8 mouse cellular contexts compared by ENCODE assay signal in the genomic region with DNA sequence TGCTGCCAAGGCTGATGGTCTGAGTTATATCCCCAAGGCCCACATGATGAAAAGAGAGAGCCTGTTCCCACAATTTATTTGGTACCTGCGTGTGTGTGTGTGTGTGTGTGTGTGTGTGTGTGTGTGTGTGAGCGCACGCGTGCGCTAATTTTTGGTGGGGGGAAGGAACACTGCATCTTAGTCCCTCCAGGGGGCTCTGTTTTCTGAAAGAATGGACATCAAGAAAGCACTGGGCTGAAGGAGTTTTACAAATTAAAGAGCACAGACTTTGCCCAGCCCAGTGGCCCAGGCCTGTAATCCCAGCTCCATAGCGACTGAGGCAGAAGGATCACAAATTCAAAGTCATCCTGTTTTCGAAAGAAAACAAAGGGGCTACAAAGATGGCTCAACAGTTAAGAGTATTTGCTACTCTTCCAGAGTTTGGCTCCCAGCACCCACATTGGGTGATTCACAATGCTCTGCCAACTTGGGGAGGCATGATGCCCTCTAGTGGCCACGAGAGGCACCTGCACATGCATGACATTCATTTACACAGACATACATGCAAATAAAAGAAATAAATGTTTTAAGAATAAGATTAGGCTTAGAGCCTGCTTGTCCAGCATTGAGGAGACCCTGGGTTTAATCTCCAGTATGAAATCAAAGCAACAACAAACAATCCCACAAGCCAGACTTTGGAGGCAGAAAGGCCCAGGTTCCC. TPM values are rescaled to one million over a fixed set of nuclear protein-coding genes. Genes with fewer than 3 reads are reported as not detected.
A peak's percentile ranks its signal among the peaks of the same experiment; 100 is the strongest.
DNase-seq lines count a peak whose midpoint lies in the region; ATAC-seq and TF ChIP-seq lines count a peak whose summit lies in the region.

No protein-coding gene starts in this region.

- no peak overlapping the region for H3K4me3 ChIP-seq in gastrocnemius, adult 2 months
- no peak overlapping the region for H3K4me3 ChIP-seq in liver, postnatal 0 days (ENCODE audit: low read depth, low read length)

- no peak for TF ChIP-seq EP300 in liver, postnatal 0 days (IDR thresholded peaks at IDR 0.05; ENCODE audit: low read depth)

- peak; percentile 68 for TF ChIP-seq CTCF in gastrocnemius, adult 2 months (IDR thresholded peaks at IDR 0.05)
- peak; percentile 77 for TF ChIP-seq CTCF in liver, postnatal 0 days (IDR thresholded peaks at IDR 0.05; ENCODE audit: low read depth)

- no peak for ATAC-seq in liver, postnatal 0 days

- H3K9me3 ChIP-seq in liver, postnatal 0 days (ENCODE audit: low read length): 0 out of 2 replicates have a peak, but pooled peaks cover 3% of the 10 kb centered on the region

- no peak for DNase-seq in gastrocnemius, adult 2 months
- DNase-seq in gastrocnemius, postnatal 36 days: no peak
- DNase-seq in 416B (ENCODE audit: low read depth): peak; percentile 61
- DNase-seq in MEL-GATA-1-ER (ENCODE audit: extremely low read depth, low read depth): peak; percentile 33
- DNase-seq in liver, postnatal 0 days: no peak
- no peak for DNase-seq in ovary, postnatal 36 days (ENCODE audit: low spot score)
- DNase-seq in urinary bladder, adult 2 months (ENCODE audit: low spot score): no peak
- no peak for DNase-seq in left cerebral cortex, postnatal 25 days (ENCODE audit: low spot score in 2 of 2)

- no peak overlapping the region for H3K27ac ChIP-seq in gastrocnemius, adult 2 months
- H3K27ac ChIP-seq in liver, postnatal 0 days (ENCODE audit: low read depth): no peak overlapping the region

- intact Hi-C loops in gastrocnemius, adult 2 months (cut with DNase I): no loop called here
- intact Hi-C loops in gastrocnemius, postnatal 36 days (cut with DNase I): no loop called here
- intact Hi-C loops in left cerebral cortex, postnatal 25 days (cut with DNase I): loop anchor here (5.0 kb wide), 1 partner anchor 48 kb away; no protein-coding TSS in a partner anchor

- H3K4me2 ChIP-seq in liver, postnatal 0 days (ENCODE audit: low read depth, low read length): no peak overlapping the region

- WGBS in liver, postnatal 0 days (ENCODE audit: insufficient replicate concordance): 79% methylated on average over 8 of the region's 8 CpGs

- no peaks in the 10 kb centered on the region for H3K4me1 ChIP-seq in liver, postnatal 0 days (ENCODE audit: insufficient read depth)

- H3K27me3 ChIP-seq in liver, postnatal 0 days (ENCODE audit: insufficient read depth, low read length): no peaks in the 10 kb centered on the region

- H3K9ac ChIP-seq in liver, postnatal 0 days (replicated peaks): no peak overlapping the region

- H3K36me3 ChIP-seq in liver, postnatal 0 days (replicated peaks; ENCODE audit: insufficient read depth, low read length): no peaks in the 10 kb centered on the region

RNA-seq across cellular contexts. Expression of a gene that starts 45.3 kb away (rescaled TPM):
- total RNA-seq in gastrocnemius, adult 2 months (2021): 1 to 10 TPM; 3.0 to 4.2 TPM
- total RNA-seq in gastrocnemius, postnatal 36 days (2021): 1 to 10 TPM; 4.3 to 8.2 TPM
- polyA plus RNA-seq in liver, postnatal 0 days (2015; fragmentation: Nextera tagmentation; extraction: Ambion mirVana): 16.6 and 20.9 TPM in 2 replicates
- polyA plus RNA-seq in urinary bladder, adult 2 months (2012; rRNA removed): 3.2 and 4.4 TPM in 2 replicates
- total RNA-seq in left cerebral cortex, postnatal 25 days (2021): 1 to 10 TPM; 5.0 to 6.3 TPM

RNA-seq across cellular contexts. Expression of a gene that starts 45.4 kb away (rescaled TPM):
- 10 to 100 TPM in 1 of 2 experiments, 1 to 10 TPM in 1; 7.4 to 12.6 TPM for total RNA-seq in gastrocnemius, adult 2 months (2021)
- 1 to 10 TPM; 9.5 to 9.8 TPM for total RNA-seq in gastrocnemius, postnatal 36 days (2021)
- polyA plus RNA-seq in liver, postnatal 0 days (2015; fragmentation: Nextera tagmentation; extraction: Ambion mirVana): 17.2 and 20.9 TPM in 2 replicates
- 55.1 and 57.1 TPM in 2 replicates for polyA plus RNA-seq in urinary bladder, adult 2 months (2012; rRNA removed)
- 10 to 100 TPM; 20.0 to 20.2 TPM for total RNA-seq in left cerebral cortex, postnatal 25 days (2021)

Comparison
In these comparisons a context has a peak if more than half of its experiments do, and no peak if none do; other contexts are left out.
1. DNase-seq: peak in 416B (single experiment) and MEL-GATA-1-ER (single experiment); none in gastrocnemius, adult 2 months (single experiment), gastrocnemius, postnatal 36 days (0 of 2), liver, postnatal 0 days (single experiment), ovary, postnatal 36 days (single experiment), urinary bladder, adult 2 months (single experiment) and left cerebral cortex, postnatal 25 days (0 of 2).